Mouse (Mus musculus) forebrain, embryonic 13.5 days (tissue): Measurements from ENCODE around the gene Agbl5. TPM values are rescaled to one million over a fixed set of nuclear protein-coding genes. Genes with fewer than 3 reads are reported as not detected.

Experiments used
- ATAC-seq: fragments of 200-750 bp; cut with Nextera tagmentation; 2 replicates; pipeline ENCODE4 v1.8.0; 2017
- H3K27ac ChIP-seq: fragments of 300-500 bp; sonication (generic); 2 replicates; pipeline ENCODE4 v1.5.1; 2015; ENCODE audit warnings: inconsistent platforms, mild to moderate bottlenecking, moderate library complexity
- H3K27me3 ChIP-seq: fragments of 300-500 bp; sonication (generic); 2 replicates; pipeline ENCODE4 v1.6.1; 2015; ENCODE audit warnings: mild to moderate bottlenecking, inconsistent platforms
- H3K36me3 ChIP-seq: fragments of 300-500 bp; sonication (generic); 2 replicates; pipeline ENCODE4 v1.6.1; 2015; ENCODE audit warnings: mild to moderate bottlenecking, inconsistent platforms; ENCODE audit not compliant: poor library complexity, severe bottlenecking
- H3K4me1 ChIP-seq: fragments of 300-500 bp; sonication (generic); 2 replicates; pipeline ENCODE4 v1.6.1; 2015; ENCODE audit warnings: inconsistent platforms
- H3K4me2 ChIP-seq: fragments of 300-500 bp; sonication (generic); 2 replicates; pipeline ENCODE4 v1.6.1; 2015; ENCODE audit warnings: inconsistent platforms, mild to moderate bottlenecking, moderate library complexity
- H3K4me3 ChIP-seq: fragments of 300-500 bp; sonication (generic); 2 replicates; pipeline ENCODE4 v1.5.1; 2015; ENCODE audit warnings: mild to moderate bottlenecking, inconsistent platforms
- H3K9ac ChIP-seq: fragments of 300-500 bp; sonication (generic); 2 replicates; pipeline ENCODE4 v1.6.1; 2015; ENCODE audit warnings: mild to moderate bottlenecking, inconsistent platforms
- H3K9me3 ChIP-seq: fragments of 300-500 bp; sonication (generic); replicated peaks from 2 replicates; pipeline ENCODE4 v1.6.1; 2016; ENCODE audit warnings: inconsistent platforms
- WGBS: fragments of 180-500 bp; shearing (Covaris S2); methylation state at CpG from one replicate; pipeline ENCODE4 v1.1.7; 2015; 5-methylcytosine and 5-hydroxymethylcytosine counted together
- polyA plus RNA-seq: library from polyadenylated mRNA; unstranded; fragments of >200 nt; fragmentation: Nextera tagmentation; extraction: Ambion mirVana; gene quantifications from 2 replicates; pipeline ENCODE4 v1.2.1, GENCODE M21; 2015

The Agbl5 gene
- polyA plus RNA-seq, 1 experiment from 2014 or later: 22.7 TPM

DNA sequence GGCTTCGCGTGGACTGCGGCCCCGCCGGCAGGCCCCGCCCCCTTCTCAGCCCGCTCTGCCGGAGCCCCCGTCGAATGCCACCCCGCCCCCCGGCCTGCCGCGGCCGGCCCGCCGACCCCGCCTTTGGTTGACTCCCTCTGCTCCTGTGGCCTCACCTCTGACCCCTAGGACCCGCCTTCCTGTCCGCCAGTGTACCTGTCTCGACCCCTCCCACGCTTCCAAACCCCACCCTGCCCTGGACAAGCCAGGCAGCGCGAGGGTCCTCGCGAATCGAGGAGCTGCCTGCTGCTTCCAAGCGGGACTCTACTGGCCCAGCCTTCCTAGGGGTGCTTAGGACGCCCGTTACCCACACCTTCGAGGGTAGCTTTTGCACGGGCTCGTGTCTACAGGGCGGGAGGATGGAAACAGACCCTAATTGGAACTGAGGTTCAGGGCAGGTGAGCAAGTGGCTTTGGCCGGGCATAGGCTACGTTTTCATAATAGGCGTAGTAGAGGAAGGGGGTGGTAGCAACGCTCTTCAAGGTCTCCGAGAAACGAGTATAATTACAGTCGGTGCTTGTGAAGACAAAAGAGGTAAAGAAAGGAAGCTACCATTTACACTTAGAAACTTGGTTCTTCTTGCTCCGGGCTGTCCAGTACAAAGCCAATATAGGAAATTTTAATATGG lies 727 bp downstream of the Agbl5 start:
- Histone ChIP-seq H3K4me2 (peak overlapping the region; percentile 76), H3K4me3 (peak overlapping the region; percentile 83), H3K27ac (peak overlapping the region; percentile 98), H3K9me3 (no peaks in the 10 kb centered on the region), H3K27me3 (no peaks in the 10 kb centered on the region), H3K9ac (peak overlapping the region; percentile 87), H3K36me3 (peaks cover 38% of the 10 kb centered on the region), H3K4me1 (peaks cover 23% of the 10 kb centered on the region)
- peak; percentile 16; the same call in 1 of the 2 replicates for ATAC-seq
- 1% methylated on average over 21 of the region's 42 CpGs for WGBS

DNA sequence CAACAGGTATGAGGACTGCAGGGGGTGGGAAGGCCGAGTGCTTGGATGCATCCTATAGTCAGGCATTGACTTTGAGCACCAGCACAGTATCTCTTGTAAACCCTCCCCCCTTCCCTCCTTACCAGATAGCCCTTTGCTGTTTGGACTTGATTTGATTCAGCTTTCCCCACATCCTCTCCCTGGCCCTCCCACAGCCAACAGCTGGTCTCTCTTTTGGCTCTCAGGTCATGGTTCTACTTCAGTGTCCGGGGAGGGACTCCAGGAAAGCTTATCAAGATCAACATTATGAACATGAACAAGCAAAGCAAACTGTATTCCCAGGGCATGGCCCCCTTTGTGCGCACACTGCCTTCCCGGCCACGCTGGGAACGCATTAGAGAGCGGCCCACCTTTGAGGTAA lies 1.9 kb downstream of the Agbl5 start:
- peaks cover 23% of the 10 kb centered on the region for H3K4me1 ChIP-seq
- peaks cover 49% of the 10 kb centered on the region for H3K36me3 ChIP-seq
- peak overlapping the region; percentile 76 for H3K4me2 ChIP-seq
- ATAC-seq: no peak
- no peaks in the 10 kb centered on the region for H3K27me3 ChIP-seq
- no peaks in the 10 kb centered on the region for H3K9me3 ChIP-seq
- no peak overlapping the region for H3K27ac ChIP-seq
- WGBS: 92% methylated on average over 7 of the region's 7 CpGs
- peak overlapping the region; percentile 87 for H3K9ac ChIP-seq
- H3K4me3 ChIP-seq: peak overlapping the region; percentile 83

DNA sequence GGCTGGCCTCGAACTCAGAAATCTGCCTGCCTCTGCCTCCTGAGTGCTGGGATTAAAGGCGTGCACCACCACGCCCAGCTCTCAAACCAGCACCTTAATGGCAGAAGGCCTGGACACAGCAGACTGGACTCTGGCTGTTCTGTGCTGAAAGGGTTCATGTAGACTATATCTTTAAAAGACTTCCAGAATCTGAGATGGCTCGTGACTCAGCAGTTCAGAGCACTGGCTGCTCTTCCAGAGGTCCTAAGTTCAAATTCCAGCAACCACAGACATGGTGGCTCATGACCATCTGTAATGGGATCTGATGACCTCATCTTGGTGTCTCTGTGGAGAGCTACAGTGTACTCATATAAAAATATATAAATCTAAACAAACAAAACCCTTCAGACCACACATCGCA lies 13.4 kb downstream of the Agbl5 start:
- Histone ChIP-seq H3K9ac (no peak overlapping the region), H3K9me3 (no peaks in the 10 kb centered on the region), H3K4me1 (peaks cover 18% of the 10 kb centered on the region), H3K4me2 (no peak overlapping the region), H3K4me3 (no peak overlapping the region), H3K27ac (no peak overlapping the region), H3K36me3 (peaks cover 79% of the 10 kb centered on the region), H3K27me3 (no peaks in the 10 kb centered on the region)
- no peak for ATAC-seq
- 93% methylated on average over 5 of the region's 5 CpGs for WGBS

DNA sequence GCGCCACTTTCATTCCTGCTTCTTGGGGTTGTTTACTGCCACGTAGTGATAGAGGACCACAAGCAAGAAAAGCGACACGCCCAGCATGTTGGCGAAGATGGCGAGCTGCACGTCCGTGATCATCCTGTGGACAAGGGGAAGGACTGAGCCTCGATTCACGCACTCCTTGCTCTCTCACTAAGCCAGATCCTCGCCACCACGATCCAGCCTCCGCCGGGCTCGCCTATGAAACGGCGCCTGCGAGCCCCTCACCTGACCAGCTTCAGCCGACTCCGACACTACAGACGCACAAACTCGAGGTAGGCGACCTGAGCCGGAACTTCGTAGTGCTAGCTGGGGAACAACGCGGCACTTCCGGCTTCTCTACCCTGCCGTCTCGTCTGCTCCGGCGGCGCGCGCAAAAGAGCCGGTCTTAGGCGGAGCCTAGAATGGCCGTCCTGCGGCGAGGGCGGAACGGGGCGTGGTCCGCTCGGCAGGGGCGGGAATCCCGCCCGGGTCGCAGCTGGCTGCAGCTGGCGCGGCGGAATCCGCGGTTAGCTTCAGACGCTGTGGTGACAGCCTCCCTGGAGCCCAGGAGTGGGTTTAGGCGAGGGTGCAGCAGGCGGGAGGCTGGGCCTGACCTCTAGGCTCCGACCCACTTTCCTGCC lies 19.0 kb downstream of the Agbl5 start, which contains the start of gene Ost4:
Ost4 (minus strand) TSS at position 376 of the 647 bp plus-strand sequence.
- H3K27ac ChIP-seq: peak within 1 kb of the TSS; percentile 65
- peak within 1 kb of the TSS; percentile 97 for H3K4me2 ChIP-seq
- ATAC-seq: peak; percentile 97
- peaks cover 41% of the 10 kb centered on the region for H3K4me1 ChIP-seq
- H3K9me3 ChIP-seq: no peaks in the 10 kb centered on the region
- H3K9ac ChIP-seq: peak within 1 kb of the TSS; percentile 86
- H3K4me3 ChIP-seq: peak within 1 kb of the TSS; percentile 79
- no peaks in the 10 kb centered on the region for H3K27me3 ChIP-seq
- H3K36me3 ChIP-seq: peaks cover 35% of the 10 kb centered on the region
- WGBS: under 1% methylated on average over 58 of the region's 58 CpGs

DNA sequence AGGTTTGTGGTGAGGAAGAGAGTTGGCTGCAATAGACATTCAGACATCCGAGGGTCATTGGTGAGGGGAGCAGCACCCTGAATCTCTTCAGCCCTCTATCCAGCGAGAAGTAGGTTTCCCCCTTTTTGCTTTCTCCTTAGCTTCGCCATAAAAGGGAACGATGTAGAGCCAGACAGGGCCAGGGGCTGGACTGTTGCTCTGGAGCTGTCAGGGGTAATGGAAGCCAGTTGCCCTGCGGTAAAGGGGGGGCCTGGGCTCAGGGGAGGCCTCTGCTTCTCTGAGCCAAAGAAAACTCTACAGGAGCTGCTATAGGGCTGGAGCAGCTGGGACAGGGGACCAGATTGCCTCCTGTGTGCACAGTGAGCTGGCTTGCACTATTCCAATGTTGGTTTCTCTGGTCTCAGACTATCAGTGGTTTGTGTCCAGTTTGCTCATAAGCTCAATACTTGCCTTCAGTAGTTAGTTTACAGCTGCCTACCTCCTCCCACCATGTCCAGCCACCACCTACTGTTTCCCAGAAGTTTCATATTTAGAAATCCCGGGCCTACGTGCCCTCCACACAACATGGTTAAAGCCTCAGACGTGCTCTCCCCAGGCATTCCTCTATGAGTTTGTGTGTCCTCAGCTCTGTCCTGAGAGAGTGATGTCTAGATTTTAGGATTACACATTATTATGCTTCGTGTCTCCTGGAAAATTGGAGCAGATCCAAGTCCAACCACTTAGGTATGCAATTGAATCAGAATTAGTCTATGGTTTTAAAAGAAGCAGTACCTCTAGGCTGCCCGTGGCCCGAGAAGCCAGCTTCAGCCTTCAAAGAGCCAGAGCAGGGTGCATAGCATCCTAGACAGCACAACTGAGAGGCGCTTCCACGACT lies 20.2 kb downstream of the Agbl5 start:
- Histone ChIP-seq H3K27me3 (no peaks in the 10 kb centered on the region), H3K4me1 (peaks cover 53% of the 10 kb centered on the region), H3K4me3 (peak overlapping the region; percentile 79), H3K27ac (peak overlapping the region; percentile 51; the same call in 1 of the 2 replicates), H3K9me3 (no peaks in the 10 kb centered on the region), H3K36me3 (peaks cover 24% of the 10 kb centered on the region), H3K9ac (peak overlapping the region; percentile 86; the same call in 1 of the 2 replicates), H3K4me2 (peak overlapping the region; percentile 97)
- no peak for ATAC-seq
- WGBS: 56% methylated on average over 13 of the region's 13 CpGs

DNA sequence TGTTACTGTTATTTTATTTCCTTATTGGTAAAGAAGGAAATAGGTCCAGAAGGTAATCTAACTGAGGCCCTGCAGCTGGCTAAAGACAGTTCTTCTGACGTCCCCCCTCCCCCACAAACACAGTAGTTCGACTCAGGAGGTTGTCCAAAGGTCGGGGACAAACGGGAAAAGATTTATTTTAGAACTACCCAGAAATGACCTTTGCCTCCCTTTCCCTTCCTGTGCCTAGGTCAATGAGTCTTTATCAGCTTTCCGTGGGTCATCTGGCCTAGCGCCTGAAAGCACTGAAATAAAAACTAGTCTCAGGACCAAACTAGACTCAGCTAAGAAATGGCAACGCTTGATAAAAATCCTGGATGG lies 20.8 kb downstream of the Agbl5 start:
- Histone ChIP-seq H3K36me3 (peaks cover 18% of the 10 kb centered on the region), H3K4me1 (peaks cover 55% of the 10 kb centered on the region), H3K4me3 (no peak overlapping the region), H3K4me2 (no peak overlapping the region), H3K27me3 (no peaks in the 10 kb centered on the region), H3K27ac (no peak overlapping the region), H3K9ac (no peak overlapping the region), H3K9me3 (no peaks in the 10 kb centered on the region)
- ATAC-seq: no peak
- WGBS: 70% methylated on average over 7 of the region's 7 CpGs

DNA sequence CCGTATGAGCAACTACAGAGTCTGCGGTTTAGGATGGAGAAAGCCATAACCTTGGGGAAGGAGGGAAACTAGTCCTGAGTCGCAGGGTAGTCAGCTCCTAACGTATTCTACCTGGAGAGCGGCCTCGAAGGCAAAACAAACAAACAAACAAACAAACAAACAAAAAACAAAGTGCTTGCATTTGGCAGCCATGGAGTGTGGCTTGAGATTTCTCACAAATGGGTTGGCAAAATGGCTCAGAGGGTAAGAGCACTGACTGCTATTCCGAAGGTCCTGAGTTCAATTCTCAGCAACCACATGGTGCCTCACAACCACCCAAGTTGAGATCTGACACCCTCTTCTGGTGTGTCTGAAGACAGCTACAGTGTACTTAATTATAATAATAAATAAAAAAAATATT lies 21.4 kb downstream of the Agbl5 start:
- Histone ChIP-seq H3K9ac (no peak overlapping the region), H3K4me2 (no peak overlapping the region), H3K36me3 (peaks cover 12% of the 10 kb centered on the region), H3K27me3 (no peaks in the 10 kb centered on the region), H3K9me3 (no peaks in the 10 kb centered on the region), H3K27ac (no peak overlapping the region), H3K4me1 (peaks cover 55% of the 10 kb centered on the region), H3K4me3 (no peak overlapping the region)
- 82% methylated on average over 7 of the region's 7 CpGs for WGBS
- no peak for ATAC-seq

DNA sequence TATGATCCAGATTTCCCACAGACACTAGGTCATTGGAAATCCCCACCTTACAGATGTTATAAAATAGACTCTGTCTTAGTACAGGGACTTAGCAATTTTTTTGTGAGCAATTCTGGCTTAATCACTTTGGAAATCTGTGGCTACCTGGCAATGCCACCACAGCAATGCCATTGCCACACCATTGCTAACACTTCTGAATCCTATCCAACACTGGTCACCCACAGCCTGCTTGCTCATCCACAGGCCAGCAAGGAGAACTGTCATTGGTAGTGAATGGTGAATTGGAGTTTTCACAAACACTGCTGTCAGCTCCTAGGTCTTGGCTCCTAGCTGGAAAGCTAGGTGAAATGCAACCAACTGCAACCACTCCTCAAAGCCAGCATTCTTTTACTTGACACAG lies 22.0 kb downstream of the Agbl5 start:
- Histone ChIP-seq H3K27ac (no peak overlapping the region), H3K4me1 (peaks cover 54% of the 10 kb centered on the region), H3K9me3 (no peaks in the 10 kb centered on the region), H3K4me2 (no peak overlapping the region), H3K27me3 (no peaks in the 10 kb centered on the region), H3K4me3 (no peak overlapping the region), H3K36me3 (peaks cover 6% of the 10 kb centered on the region; the same call in 1 of the 2 replicates), H3K9ac (no peak overlapping the region)
- no peak for ATAC-seq

DNA sequence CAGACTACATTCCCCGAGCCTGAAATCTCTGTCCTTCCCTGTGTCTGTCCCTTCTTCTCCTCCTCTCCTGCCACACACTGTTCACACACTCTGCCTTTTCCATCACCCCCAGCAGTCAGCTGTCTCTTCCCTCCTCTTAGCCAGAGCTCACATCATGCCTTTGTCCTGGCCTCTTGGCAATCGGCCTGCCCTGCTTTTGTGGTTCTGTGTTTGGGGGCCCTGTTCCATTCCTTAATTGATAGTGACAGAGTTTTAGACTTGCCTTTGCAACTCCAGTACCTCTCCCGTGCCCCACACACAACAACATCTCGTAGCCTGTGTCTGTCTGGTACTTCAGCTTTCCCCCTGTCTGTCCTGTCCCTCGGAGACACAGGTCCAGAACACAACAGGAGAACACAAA lies 23.7 kb downstream of the Agbl5 start:
- Histone ChIP-seq H3K4me2 (no peak overlapping the region), H3K4me1 (peaks cover 46% of the 10 kb centered on the region), H3K9ac (no peak overlapping the region), H3K36me3 (no peaks in the 10 kb centered on the region), H3K27me3 (no peaks in the 10 kb centered on the region), H3K9me3 (no peaks in the 10 kb centered on the region), H3K4me3 (no peak overlapping the region), H3K27ac (peak overlapping the region; percentile 70)
- WGBS: 37% methylated on average over 5 of the region's 5 CpGs
- ATAC-seq: no peak

DNA sequence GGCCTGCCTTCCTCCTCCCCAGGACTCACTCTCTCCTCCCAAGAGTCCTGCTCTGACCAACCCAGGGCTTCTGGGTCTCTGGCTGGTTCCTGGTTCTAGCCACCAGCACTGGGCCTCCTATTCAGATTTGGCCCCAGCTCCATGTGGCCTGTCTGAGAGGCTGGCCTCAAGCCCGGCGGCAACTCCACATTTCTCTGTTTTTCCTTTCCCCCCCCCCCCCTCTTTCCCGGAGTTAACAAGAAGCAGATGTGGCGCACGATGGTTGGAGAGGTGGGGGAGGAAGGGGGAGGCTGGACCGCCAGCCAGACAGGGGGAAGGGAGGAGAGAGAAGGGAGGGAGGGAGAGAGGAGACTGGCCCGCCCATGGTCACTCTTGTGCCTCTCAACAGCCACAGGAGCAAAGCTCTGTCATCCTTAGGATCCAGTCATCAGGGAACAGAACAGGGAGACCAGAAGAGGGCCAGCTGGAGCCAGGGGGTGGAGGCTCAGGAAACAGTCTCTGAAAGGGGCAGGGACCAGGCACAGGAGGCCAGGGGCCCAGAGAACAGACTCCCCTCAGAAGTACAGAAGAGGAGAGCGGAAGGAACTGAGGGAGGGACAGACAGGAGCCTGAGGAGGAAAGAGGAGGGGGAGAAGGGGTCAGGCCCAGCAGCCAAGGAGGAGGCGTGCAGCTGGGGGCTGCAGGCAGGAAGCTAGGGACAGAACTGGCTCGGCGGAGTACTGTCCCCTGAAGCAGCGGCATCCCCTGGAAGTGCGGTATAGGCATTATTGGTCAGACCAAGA lies 24.8 kb downstream of the Agbl5 start, which contains the start of gene Emilin1:
Emilin1 (plus strand) TSS at position 343 of the 782 bp plus-strand sequence.
- no peak for ATAC-seq
- H3K9ac ChIP-seq: peak within 1 kb of the TSS; percentile 53
- H3K4me2 ChIP-seq: peak within 1 kb of the TSS; percentile 32
- H3K9me3 ChIP-seq: no peaks in the 10 kb centered on the region
- H3K27ac ChIP-seq: peak within 1 kb of the TSS; percentile 70
- no peaks in the 10 kb centered on the region for H3K36me3 ChIP-seq
- no peaks in the 10 kb centered on the region for H3K27me3 ChIP-seq
- peaks cover 42% of the 10 kb centered on the region for H3K4me1 ChIP-seq
- no peak within 1 kb of the TSS for H3K4me3 ChIP-seq
- WGBS: 37% methylated on average over 11 of the region's 13 CpGs

DNA sequence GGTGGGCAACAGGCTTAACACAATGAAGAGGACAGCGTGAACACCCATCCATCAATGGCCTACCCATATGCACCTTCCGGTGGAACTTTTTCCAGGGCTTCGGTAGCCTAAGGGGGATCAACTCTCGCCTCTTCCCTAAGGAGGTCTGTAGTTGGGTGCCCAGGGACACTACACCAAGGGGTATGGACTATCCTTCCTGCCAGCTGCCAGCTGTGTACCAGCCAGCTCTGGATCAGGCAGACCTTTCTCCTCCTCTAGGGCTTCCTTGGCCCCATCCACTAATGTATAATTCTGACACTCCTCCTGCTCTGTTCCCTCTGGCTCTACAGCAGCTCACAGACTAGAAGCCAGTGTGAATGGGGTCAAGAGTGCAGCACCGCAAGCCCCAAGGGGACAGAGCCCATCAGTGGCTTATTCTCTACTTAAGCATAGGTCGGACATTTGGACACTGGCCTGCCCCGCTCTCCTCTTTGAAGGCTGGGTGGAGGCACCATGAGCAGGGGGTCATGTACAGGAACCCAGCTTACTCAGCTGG lies 25.7 kb downstream of the Agbl5 start:
- no peaks in the 10 kb centered on the region for H3K27me3 ChIP-seq
- ATAC-seq: no peak
- H3K9ac ChIP-seq: peak overlapping the region; percentile 53; the same call in 1 of the 2 replicates
- no peaks in the 10 kb centered on the region for H3K36me3 ChIP-seq
- H3K4me3 ChIP-seq: no peak overlapping the region
- 88% methylated on average over 7 of the region's 7 CpGs for WGBS
- peaks cover 34% of the 10 kb centered on the region for H3K4me1 ChIP-seq
- peak overlapping the region; percentile 32 for H3K4me2 ChIP-seq
- H3K9me3 ChIP-seq: no peaks in the 10 kb centered on the region
- peak overlapping the region; percentile 70; the same call in 1 of the 2 replicates for H3K27ac ChIP-seq
